Mouse (Mus musculus): ENCODE measurements around the gene Cd47. TPM values are rescaled to one million over a fixed set of nuclear protein-coding genes. Genes with fewer than 3 reads are reported as not detected.

Gene Cd47
- polyA plus RNA-seq, 1 experiment from 2014 or later, result 40.0 TPM

GRCm38 (mm10) chr16:49792446-49792878, 7.9 kb upstream of the Cd47 start:
- Histone ChIP-seq H3K4me3 (replicated peaks) (no peak overlapping the region), H3K4me2 (no peak overlapping the region), H3K9ac (replicated peaks) (no peak overlapping the region), H3K36me3 (no peaks in the 10 kb centered on the region), H3K27me3 (no peaks in the 10 kb centered on the region), H3K27ac (no peak overlapping the region), H3K4me1 (replicated peaks) (peaks cover 4% of the 10 kb centered on the region; the same call in 1 of the 2 replicates), H3K9me3 (no peaks in the 10 kb centered on the region)
- WGBS, result 53% methylated on average over 9 of the region's 9 CpGs
- no peak for ATAC-seq (ENCODE audit: insufficient number of reproducible peaks, insufficient read depth, low FRiP score, low TSS enrichment, low read depth)

- Histone ChIP-seq H3K27ac (no peak overlapping the region), H3K9ac (replicated peaks) (no peak overlapping the region), H3K9me3 (no peaks in the 10 kb centered on the region), H3K4me1 (replicated peaks) (peaks cover 4% of the 10 kb centered on the region; the same call in 1 of the 2 replicates), H3K4me2 (no peak overlapping the region), H3K4me3 (replicated peaks) (no peak overlapping the region), H3K27me3 (no peaks in the 10 kb centered on the region), H3K36me3 (no peaks in the 10 kb centered on the region)
- 93% methylated on average over 9 of the region's 9 CpGs for WGBS
- ATAC-seq (ENCODE audit: insufficient number of reproducible peaks, insufficient read depth, low FRiP score, low TSS enrichment, low read depth), result no peak
Observed at GRCm38 (mm10) chr16:49793596-49793995, 6.7 kb upstream of the Cd47 start.

- Histone ChIP-seq H3K4me2 (no peak overlapping the region), H3K4me3 (replicated peaks) (no peak overlapping the region), H3K27ac (no peak overlapping the region), H3K36me3 (no peaks in the 10 kb centered on the region), H3K9ac (replicated peaks) (no peak overlapping the region), H3K27me3 (no peaks in the 10 kb centered on the region), H3K4me1 (replicated peaks) (peaks cover 4% of the 10 kb centered on the region; the same call in 1 of the 2 replicates), H3K9me3 (no peaks in the 10 kb centered on the region)
- no peak for ATAC-seq (ENCODE audit: insufficient number of reproducible peaks, insufficient read depth, low FRiP score, low TSS enrichment, low read depth)
- WGBS, result 65% methylated on average over 2 of the region's 2 CpGs
Observed at GRCm38 (mm10) chr16:49796271-49796670, 4.1 kb upstream of the Cd47 start.

- Histone ChIP-seq H3K4me2 (no peak overlapping the region), H3K27me3 (no peaks in the 10 kb centered on the region), H3K9me3 (no peaks in the 10 kb centered on the region), H3K27ac (no peak overlapping the region), H3K4me3 (replicated peaks) (no peak overlapping the region), H3K9ac (replicated peaks) (no peak overlapping the region), H3K36me3 (no peaks in the 10 kb centered on the region), H3K4me1 (replicated peaks) (peaks cover 4% of the 10 kb centered on the region; the same call in 1 of the 2 replicates)
- 92% methylated on average over 2 of the region's 2 CpGs for WGBS
- no peak for ATAC-seq (ENCODE audit: insufficient number of reproducible peaks, insufficient read depth, low FRiP score, low TSS enrichment, low read depth)
Observed at GRCm38 (mm10) chr16:49796954-49797353, 3.4 kb upstream of the Cd47 start.

GRCm38 (mm10) chr16:49798790-49799189, 1.5 kb upstream of the Cd47 start:
- 78% methylated on average over 6 of the region's 6 CpGs for WGBS
- ATAC-seq (ENCODE audit: insufficient number of reproducible peaks, insufficient read depth, low FRiP score, low TSS enrichment, low read depth), result no peak

GRCm38 (mm10) chr16:49800996-49801395, 663 bp downstream of the Cd47 start:
- no peaks in the 10 kb centered on the region for H3K9me3 ChIP-seq
- H3K36me3 ChIP-seq, result no peaks in the 10 kb centered on the region
- no peak overlapping the region for H3K4me3 ChIP-seq (replicated peaks)
- WGBS, result 85% methylated on average over 5 of the region's 5 CpGs
- H3K9ac ChIP-seq (replicated peaks), result no peak overlapping the region
- no peak overlapping the region for H3K4me2 ChIP-seq
- peaks cover 3% of the 10 kb centered on the region; the same call in 1 of the 2 replicates for H3K27me3 ChIP-seq
- H3K27ac ChIP-seq, result no peak overlapping the region
- H3K4me1 ChIP-seq (replicated peaks), result peaks cover 9% of the 10 kb centered on the region
- no peak for ATAC-seq (ENCODE audit: insufficient number of reproducible peaks, insufficient read depth, low FRiP score, low TSS enrichment, low read depth)

More at GRCm38 (mm10) chr16:49798790-49799189, 1.5 kb upstream of the Cd47 start:
- Histone ChIP-seq H3K9me3 (no peaks in the 10 kb centered on the region), H3K9ac (replicated peaks) (no peak overlapping the region), H3K27ac (no peak overlapping the region), H3K4me3 (replicated peaks) (no peak overlapping the region), H3K4me2 (no peak overlapping the region), H3K36me3 (no peaks in the 10 kb centered on the region), H3K27me3 (no peaks in the 10 kb centered on the region; the same call in 1 of the 2 replicates), H3K4me1 (replicated peaks) (peaks cover under 1% of the 10 kb centered on the region)

GRCm38 (mm10) chr16:49801399-49801798, 1.1 kb downstream of the Cd47 start:
- 65% methylated on average over 5 of the region's 5 CpGs for WGBS
- no peak overlapping the region for H3K4me3 ChIP-seq (replicated peaks)
- no peak overlapping the region for H3K27ac ChIP-seq
- ATAC-seq (ENCODE audit: insufficient number of reproducible peaks, insufficient read depth, low FRiP score, low TSS enrichment, low read depth), result no peak; the same call in 1 of the 2 replicates
- no peaks in the 10 kb centered on the region for H3K9me3 ChIP-seq
- no peak overlapping the region for H3K9ac ChIP-seq (replicated peaks)
- H3K4me1 ChIP-seq (replicated peaks), result peaks cover 9% of the 10 kb centered on the region
- H3K36me3 ChIP-seq, result no peaks in the 10 kb centered on the region
- no peak overlapping the region for H3K4me2 ChIP-seq
- H3K27me3 ChIP-seq, result peaks cover 3% of the 10 kb centered on the region; the same call in 1 of the 2 replicates

- H3K4me2 ChIP-seq, result no peak overlapping the region
- H3K27me3 ChIP-seq, result peaks cover 3% of the 10 kb centered on the region; the same call in 1 of the 2 replicates
- no peak overlapping the region for H3K4me3 ChIP-seq (replicated peaks)
- no peaks in the 10 kb centered on the region for H3K36me3 ChIP-seq
- no peak overlapping the region for H3K9ac ChIP-seq (replicated peaks)
- H3K27ac ChIP-seq, result no peak overlapping the region
- WGBS, result 70% methylated on average over 2 of the region's 2 CpGs
- no peaks in the 10 kb centered on the region for H3K9me3 ChIP-seq
- H3K4me1 ChIP-seq (replicated peaks), result peaks cover 9% of the 10 kb centered on the region
- no peak for ATAC-seq (ENCODE audit: insufficient number of reproducible peaks, insufficient read depth, low FRiP score, low TSS enrichment, low read depth)
Observed at GRCm38 (mm10) chr16:49802993-49803392, 2.7 kb downstream of the Cd47 start.

- no peaks in the 10 kb centered on the region for H3K36me3 ChIP-seq
- peaks cover 3% of the 10 kb centered on the region; the same call in 1 of the 2 replicates for H3K27me3 ChIP-seq
- WGBS, result 5% methylated on average over 12 of the region's 12 CpGs
- H3K4me1 ChIP-seq (replicated peaks), result peaks cover 9% of the 10 kb centered on the region
- peak overlapping the region; percentile 9; the same call in 1 of the 2 replicates for H3K9ac ChIP-seq (replicated peaks)
- peak overlapping the region; percentile 55 for H3K4me2 ChIP-seq
- H3K9me3 ChIP-seq, result no peaks in the 10 kb centered on the region
- ATAC-seq (ENCODE audit: insufficient number of reproducible peaks, insufficient read depth, low FRiP score, low TSS enrichment, low read depth), result no peak
- H3K27ac ChIP-seq, result no peak overlapping the region; the same call in 1 of the 2 replicates
- H3K4me3 ChIP-seq (replicated peaks), result peak overlapping the region; percentile 26
Observed at GRCm38 (mm10) chr16:49803932-49804461, 3.7 kb downstream of the Cd47 start.

GRCm38 (mm10) chr16:49806920-49807319, 6.6 kb downstream of the Cd47 start:
- H3K4me3 ChIP-seq (replicated peaks), result no peak overlapping the region
- WGBS, result 75% methylated on average over 10 of the region's 10 CpGs
- H3K4me2 ChIP-seq, result no peak overlapping the region
- no peaks in the 10 kb centered on the region for H3K36me3 ChIP-seq
- ATAC-seq (ENCODE audit: insufficient number of reproducible peaks, insufficient read depth, low FRiP score, low TSS enrichment, low read depth), result no peak
- no peak overlapping the region for H3K9ac ChIP-seq (replicated peaks)
- H3K27ac ChIP-seq, result no peak overlapping the region
- peaks cover 3% of the 10 kb centered on the region; the same call in 1 of the 2 replicates for H3K27me3 ChIP-seq
- H3K9me3 ChIP-seq, result no peaks in the 10 kb centered on the region
- H3K4me1 ChIP-seq (replicated peaks), result peaks cover 9% of the 10 kb centered on the region

GRCm38 (mm10) chr16:49807419-49807841, 7.1 kb downstream of the Cd47 start:
- Histone ChIP-seq H3K4me3 (replicated peaks) (no peak overlapping the region), H3K27me3 (peaks cover 3% of the 10 kb centered on the region; the same call in 1 of the 2 replicates), H3K4me1 (replicated peaks) (peaks cover 9% of the 10 kb centered on the region), H3K9ac (replicated peaks) (no peak overlapping the region), H3K27ac (no peak overlapping the region), H3K36me3 (no peaks in the 10 kb centered on the region), H3K4me2 (no peak overlapping the region), H3K9me3 (no peaks in the 10 kb centered on the region)
- 75% methylated on average over 7 of the region's 7 CpGs for WGBS
- no peak for ATAC-seq (ENCODE audit: insufficient number of reproducible peaks, insufficient read depth, low FRiP score, low TSS enrichment, low read depth)
